Mouse (Mus musculus): ENCODE measurements at regions not wholly inside any gene's neighbourhood (a gene's known extent, or its start where the extent isn't known, plus 50 kb on each side); places are given as distances from the start of the nearest gene placed in this dataset.

- TF ChIP-seq POLR2A (IDR thresholded peaks at IDR 0.05; ENCODE audit: low read depth, low read length), result no peak
- TF ChIP-seq CTCF (IDR thresholded peaks at IDR 0.05; ENCODE audit: extremely low read depth, insufficient read depth, insufficient read length, insufficient replicate concordance), result no peak
These were observed 113.7 kb upstream of the Gm17509 start for GRCm38 (mm10) chr13:117334539-117334938.

Measured in spleen, adult 2 months (tissue).